Mouse (Mus musculus) CH12.LX (cell line): ENCODE data around the gene Zdhhc1. TPM values are rescaled to one million over a fixed set of nuclear protein-coding genes. Genes with fewer than 3 reads are reported as not detected.

Experiments used
- DNase-seq: peaks from one replicate; pipeline ENCODE4 v3.0.0-alpha.2; 2013; ENCODE audit errors: extremely low read depth
- H3K27ac ChIP-seq: 2 replicates; pipeline ENCODE4 v1.5.1; 2012; ENCODE audit warnings: low read depth, mild to moderate bottlenecking, control low read depth, moderate library complexity; ENCODE audit not compliant: insufficient read depth
- H3K27me3 ChIP-seq: replicated peaks from 2 replicates; pipeline ENCODE3; 2012; ENCODE audit warnings: inconsistent platforms
- H3K36me3 ChIP-seq, 2 experiments: replicated peaks in 1 of 2; 2 replicates each; pipeline versions ENCODE3 to v1.6.1; 2012; ENCODE audit warnings: inconsistent platforms in 1 of 2, low read length in 1 of 2, mild to moderate bottlenecking in 1 of 2, mixed read lengths in 1 of 2, moderate library complexity in 1 of 2; ENCODE audit not compliant: control insufficient read depth in 1 of 2, insufficient read depth in 1 of 2
- H3K4me1 ChIP-seq, 2 experiments: 2 replicates each; pipeline ENCODE4 v1.6.1; 2012; ENCODE audit warnings: inconsistent platforms in 1 of 2, moderate library complexity in 1 of 2; ENCODE audit not compliant: insufficient read depth in 2 of 2, control insufficient read depth in 1 of 2
- H3K4me2 ChIP-seq: 2 replicates; pipeline ENCODE4 v1.6.1; 2012; ENCODE audit warnings: low read depth, mild to moderate bottlenecking, control low read depth; ENCODE audit not compliant: poor library complexity, insufficient read depth, severe bottlenecking
- H3K4me3 ChIP-seq, 3 experiments: fragments of 150-350 bp in 1 of 3; sonication (generic) in 1 of 3; replicated peaks in 1 of 3; 2 replicates each; pipeline versions ENCODE3 to v1.5.1; 2011 to 2012; ENCODE audit warnings: low read depth in 2 of 3, low read length in 2 of 3, mild to moderate bottlenecking in 2 of 3, moderate library complexity in 2 of 3, control low read depth in 1 of 3, improper control_type of control experiment in 1 of 3, inconsistent platforms in 1 of 3, mixed read lengths in 1 of 3; ENCODE audit not compliant: poor library complexity in 1 of 3
- H3K79me2 ChIP-seq: replicated peaks from 2 replicates; pipeline ENCODE4 v1.6.1; 2012; ENCODE audit warnings: mild to moderate bottlenecking, moderate library complexity; ENCODE audit not compliant: control insufficient read depth, poor library complexity, insufficient read depth, severe bottlenecking; ENCODE audit errors: extremely low read depth
- H3K9ac ChIP-seq: 2 replicates; pipeline ENCODE4 v1.6.1; 2012; ENCODE audit warnings: low read depth, mild to moderate bottlenecking, control low read depth, moderate library complexity; ENCODE audit not compliant: insufficient read depth
- H3K9me3 ChIP-seq: replicated peaks from 2 replicates; pipeline ENCODE3; 2012; ENCODE audit warnings: low read length, inconsistent platforms, mixed read lengths
- BHLHE40 ChIP-seq: IDR thresholded peaks from 2 replicates; pipeline ENCODE4 v1.6.1; 2011; ENCODE audit warnings: mild to moderate bottlenecking, low read depth, low read length, improper control_type of control experiment
- CHD1 ChIP-seq: IDR thresholded peaks from 2 replicates; pipeline ENCODE4 v1.6.1; 2012; ENCODE audit warnings: low read depth, low read length, improper control_type of control experiment, inconsistent platforms
- CHD2 ChIP-seq: IDR thresholded peaks from 2 replicates; pipeline ENCODE4 v1.6.1; 2011; ENCODE audit warnings: low read length, improper control_type of control experiment
- CTCF ChIP-seq, 2 experiments: IDR thresholded peaks in 1 of 2; conservative IDR thresholded peaks in 1 of 2; 2 replicates each; pipeline ENCODE4 v1.5.1; 2011 to 2012; ENCODE audit warnings: low read depth in 2 of 2, low read length in 2 of 2, improper control_type of control experiment in 1 of 2, inconsistent platforms in 1 of 2, mild to moderate bottlenecking in 1 of 2, moderate library complexity in 1 of 2
- E2F4 ChIP-seq: IDR thresholded peaks from 2 replicates; pipeline ENCODE4 v1.6.1; 2011; ENCODE audit warnings: low read depth, low read length, improper control_type of control experiment; ENCODE audit not compliant: insufficient replicate concordance
- HCFC1 ChIP-seq: IDR thresholded peaks from 2 replicates; pipeline ENCODE4 v1.6.1; 2012; ENCODE audit warnings: low read depth, mild to moderate bottlenecking, inconsistent platforms, low read length, improper control_type of control experiment
- IRF4 ChIP-seq: IDR thresholded peaks from 2 replicates; pipeline ENCODE4 v1.6.1; 2014; ENCODE audit warnings: low read depth, mild to moderate bottlenecking, inconsistent platforms, low read length, improper control_type of control experiment
- JUND ChIP-seq: conservative IDR thresholded peaks from 2 replicates; pipeline ENCODE4 v1.6.1; 2011; ENCODE audit warnings: low read depth, low read length, improper control_type of control experiment
- KAT2A ChIP-seq: IDR thresholded peaks from 2 replicates; pipeline ENCODE4 v1.6.1; 2012; ENCODE audit warnings: low read length, improper control_type of control experiment, inconsistent platforms; ENCODE audit not compliant: insufficient replicate concordance
- MAFK ChIP-seq: IDR thresholded peaks from 2 replicates; pipeline ENCODE4 v1.6.1; 2011; ENCODE audit warnings: low read length, improper control_type of control experiment; ENCODE audit not compliant: insufficient replicate concordance
- MAX ChIP-seq: IDR thresholded peaks from 2 replicates; pipeline ENCODE4 v1.6.1; 2011; ENCODE audit warnings: low read length, improper control_type of control experiment
- MAZ ChIP-seq: IDR thresholded peaks from 2 replicates; pipeline ENCODE4 v1.6.1; 2012; ENCODE audit warnings: low read depth, mild to moderate bottlenecking, inconsistent platforms, low read length, improper control_type of control experiment, moderate library complexity
- MXI1 ChIP-seq: IDR thresholded peaks from 2 replicates; pipeline ENCODE4 v1.6.1; 2011; ENCODE audit warnings: mild to moderate bottlenecking, low read depth, low read length, improper control_type of control experiment
- PAX5 ChIP-seq: IDR thresholded peaks from 2 replicates; pipeline ENCODE4 v1.6.1; 2012; ENCODE audit warnings: low read length, inconsistent platforms, mixed read lengths
- POLR2A ChIP-seq: IDR thresholded peaks from 2 replicates; pipeline ENCODE4 v1.6.1; 2011; ENCODE audit warnings: low read depth, mild to moderate bottlenecking, improper control_type of control experiment, low read length
- POLR2AphosphoS2 ChIP-seq: IDR thresholded peaks from 2 replicates; pipeline ENCODE4 v1.6.1; 2011; ENCODE audit warnings: low read depth, low read length, improper control_type of control experiment
- RCOR1 ChIP-seq: conservative IDR thresholded peaks from 2 replicates; pipeline ENCODE4 v1.6.1; 2012; ENCODE audit warnings: low read depth, mild to moderate bottlenecking, inconsistent platforms, low read length, improper control_type of control experiment
- SMC3 ChIP-seq: IDR thresholded peaks from 2 replicates; pipeline ENCODE4 v1.6.1; 2011; ENCODE audit warnings: low read depth, low read length, improper control_type of control experiment
- USF1 ChIP-seq: IDR thresholded peaks from 2 replicates; pipeline ENCODE4 v1.6.1; 2014; ENCODE audit warnings: low read depth, mild to moderate bottlenecking, inconsistent platforms, low read length, improper control_type of control experiment
- USF2 ChIP-seq: conservative IDR thresholded peaks from 2 replicates; pipeline ENCODE4 v1.6.1; 2011; ENCODE audit warnings: low read depth, low read length, improper control_type of control experiment
- dilution Hi-C: fragments of 300-500 bp; cut with MboI; formaldehyde crosslinking; loops from 2 replicates; pipeline ENCODE4 v1.14.3; 2020; ENCODE audit warnings: low sequenced_read_pairs; ENCODE audit not compliant: extremely low pct_unique_long_range_greater_than_20kb, extremely low pct_ligation_motif_present
- in situ Hi-C: fragments of 300-500 bp; cut with MboI; formaldehyde crosslinking; loops from 3 replicates; pipeline ENCODE4 v1.14.3; 2019; ENCODE audit warnings: low sequenced_read_pairs, low pct_ligation_motif_present, low pct_unique_long_range_greater_than_20kb, mixed read lengths
- polyA plus RNA-seq: library from polyadenylated mRNA; unstranded; fragments of >175 nt; gene quantifications from 2 replicates; pipeline ENCODE4 v1.2.1, GENCODE M21; 2012; ENCODE audit warnings: low read depth; ENCODE audit not compliant: insufficient read length
- total RNA-seq, 2 experiments: library from RNA; depleted of rRNA; stranded (reverse); fragments of 300-350 nt in 1 of 2; fragments of >200 nt in 1 of 2; gene quantifications; 2 replicates each; pipeline ENCODE4 v1.2.3; 2012 to 2014

The Zdhhc1 gene
- total and polyA plus RNA-seq, 3 experiments: 1.6 to 3.6 (median 2.6) TPM

DNA sequence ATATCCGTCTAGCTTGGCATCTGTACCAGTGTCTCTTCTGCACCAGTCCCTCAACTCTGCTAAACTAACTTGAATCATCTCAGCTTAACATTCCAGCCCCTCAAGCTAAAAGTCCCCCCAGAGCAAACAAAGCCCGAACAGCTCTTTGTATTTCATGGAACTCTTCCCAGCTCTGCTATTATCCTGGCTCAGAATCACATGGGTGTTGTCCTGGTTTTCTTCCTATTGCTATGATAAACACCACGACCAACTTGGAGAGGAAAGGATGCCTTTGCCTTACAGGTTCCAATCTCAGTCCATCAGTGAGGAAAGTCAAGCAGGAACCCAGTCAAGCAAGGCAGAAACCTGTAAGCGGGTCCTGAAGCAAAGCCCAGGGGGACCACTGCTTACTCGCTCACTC, 63.2 kb downstream of the Zdhhc1 start:
- no peak overlapping the region for H3K4me2 ChIP-seq
- DNase-seq: no peak
- H3K4me3 ChIP-seq: no peak overlapping the region
- in situ Hi-C loops: no loop called here
- H3K9me3 ChIP-seq: no peaks in the 10 kb centered on the region
- H3K27ac ChIP-seq: no peak overlapping the region
- no peaks in the 10 kb centered on the region for H3K36me3 ChIP-seq
- TF ChIP-seq MXI1 (no peak), JUND (no peak)
- dilution Hi-C loops: no loop called here
- no peaks in the 10 kb centered on the region for H3K4me1 ChIP-seq
- no peaks in the 10 kb centered on the region for H3K79me2 ChIP-seq
- H3K9ac ChIP-seq: no peak overlapping the region
- H3K27me3 ChIP-seq: peaks cover 26% of the 10 kb centered on the region

DNA sequence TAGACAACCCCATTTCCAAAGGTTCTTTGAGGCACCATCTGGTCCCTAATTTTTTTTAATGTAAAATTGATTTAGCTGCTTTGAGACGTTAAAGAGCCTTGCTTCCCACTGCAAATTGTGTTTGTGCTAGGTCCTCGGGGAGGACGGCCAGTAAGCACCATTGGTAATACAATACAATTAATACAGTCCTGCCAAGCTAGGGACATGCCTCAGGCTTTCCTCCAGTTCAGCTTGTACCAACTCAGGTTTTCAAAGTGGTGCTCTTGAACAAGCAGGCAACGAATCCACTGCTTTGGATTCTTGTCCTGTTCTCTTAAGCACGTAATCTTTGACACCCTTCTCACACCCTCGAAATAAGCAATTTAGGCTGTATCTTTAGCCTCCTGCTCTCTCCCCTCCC, 63.7 kb downstream of the Zdhhc1 start:
- TF ChIP-seq E2F4 (no peak), MAZ (no peak), CTCF (conservative IDR thresholded peaks at IDR 0.05 in 1 of 2, IDR thresholded peaks at IDR 0.05 in 1 of 2; ENCODE audit: low read depth in 2 of 2, low read length in 2 of 2) (no peak), SMC3 (no peak), IRF4 (no peak), MXI1 (no peak)
- Histone ChIP-seq H3K27ac (no peak overlapping the region), H3K36me3 (no peaks in the 10 kb centered on the region), H3K4me1 (no peaks in the 10 kb centered on the region), H3K4me2 (no peak overlapping the region), H3K9me3 (no peaks in the 10 kb centered on the region), H3K79me2 (no peaks in the 10 kb centered on the region), H3K4me3 (no peak overlapping the region), H3K27me3 (peaks cover 26% of the 10 kb centered on the region), H3K9ac (no peak overlapping the region)
- dilution Hi-C loops (no loop called here), in situ Hi-C loops (no loop called here)
- no peak for DNase-seq

GRCm38 (mm10) chr8:105431743-105432515, 64.8 kb downstream of the Zdhhc1 start:
- H3K9me3 ChIP-seq: no peaks in the 10 kb centered on the region
- dilution Hi-C loops (no loop called here), in situ Hi-C loops (no loop called here)
- no peak for DNase-seq
- H3K27me3 ChIP-seq: peaks cover 26% of the 10 kb centered on the region
- H3K36me3 ChIP-seq: no peaks in the 10 kb centered on the region
- no peak overlapping the region for H3K4me3 ChIP-seq
- no peak overlapping the region for H3K9ac ChIP-seq
- no peaks in the 10 kb centered on the region for H3K79me2 ChIP-seq
- H3K4me2 ChIP-seq: no peak overlapping the region
- H3K4me1 ChIP-seq: no peaks in the 10 kb centered on the region
- no peak overlapping the region for H3K27ac ChIP-seq
- TF ChIP-seq CHD1 (no peak), POLR2AphosphoS2 (no peak), MAFK (no peak), RCOR1 (no peak), KAT2A (no peak), CHD2 (no peak), POLR2A (no peak), IRF4 (no peak), BHLHE40 (no peak), USF2 (no peak), MAX (no peak), HCFC1 (no peak), PAX5 (no peak), SMC3 (no peak), USF1 (no peak)
